Mouse (Mus musculus): Measurements from ENCODE around the gene Acp7.

DNA sequence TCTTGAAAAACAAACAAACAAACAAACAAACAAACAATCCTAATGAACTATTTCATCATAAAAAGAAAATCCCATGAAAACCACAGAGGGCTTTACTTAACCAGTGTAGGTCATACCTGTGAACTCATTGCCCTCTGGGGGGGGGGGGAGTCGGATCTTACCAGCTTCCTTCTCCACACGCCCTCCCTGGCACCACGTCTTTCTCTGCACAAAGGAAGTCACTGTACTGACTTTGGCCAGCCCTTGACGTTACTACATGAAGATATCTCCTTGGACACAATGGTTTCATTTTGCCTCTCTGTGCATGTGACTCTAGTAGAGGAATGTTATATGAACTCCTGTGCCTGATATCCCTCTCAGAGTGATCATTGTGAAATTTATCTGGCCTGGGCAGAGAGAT, 3.0 kb upstream of the Acp7 start:
- no peak for TF ChIP-seq POLR2A (IDR thresholded peaks at IDR 0.05; ENCODE audit: control insufficient read depth, low read depth, low read length)
- no peak for TF ChIP-seq CTCF (IDR thresholded peaks at IDR 0.05; ENCODE audit: control insufficient read depth, insufficient read depth, insufficient replicate concordance, low read depth, low read length)

Data from testis, adult 2 months (tissue).